Mouse (Mus musculus): ENCODE measurements around the gene Pfdn6.
"Not testable (repeated sequence)": the region's sequence is repeated elsewhere in the genome, so short reads cannot be mapped to it uniquely, and the experiment has no call there.

Pfdn6 gene

GRCm38 (mm10) chr17:33955555-33956214, 15.5 kb upstream of the Pfdn6 start, which contains the start of the genes Vps52 and Rps18:
Vps52 (plus strand) TSS chr17:33955812.
Rps18 (minus strand) TSS chr17:33956001.
- DNase-seq (ENCODE audit: low read depth, low spot score) = peak; percentile 99

DNA sequence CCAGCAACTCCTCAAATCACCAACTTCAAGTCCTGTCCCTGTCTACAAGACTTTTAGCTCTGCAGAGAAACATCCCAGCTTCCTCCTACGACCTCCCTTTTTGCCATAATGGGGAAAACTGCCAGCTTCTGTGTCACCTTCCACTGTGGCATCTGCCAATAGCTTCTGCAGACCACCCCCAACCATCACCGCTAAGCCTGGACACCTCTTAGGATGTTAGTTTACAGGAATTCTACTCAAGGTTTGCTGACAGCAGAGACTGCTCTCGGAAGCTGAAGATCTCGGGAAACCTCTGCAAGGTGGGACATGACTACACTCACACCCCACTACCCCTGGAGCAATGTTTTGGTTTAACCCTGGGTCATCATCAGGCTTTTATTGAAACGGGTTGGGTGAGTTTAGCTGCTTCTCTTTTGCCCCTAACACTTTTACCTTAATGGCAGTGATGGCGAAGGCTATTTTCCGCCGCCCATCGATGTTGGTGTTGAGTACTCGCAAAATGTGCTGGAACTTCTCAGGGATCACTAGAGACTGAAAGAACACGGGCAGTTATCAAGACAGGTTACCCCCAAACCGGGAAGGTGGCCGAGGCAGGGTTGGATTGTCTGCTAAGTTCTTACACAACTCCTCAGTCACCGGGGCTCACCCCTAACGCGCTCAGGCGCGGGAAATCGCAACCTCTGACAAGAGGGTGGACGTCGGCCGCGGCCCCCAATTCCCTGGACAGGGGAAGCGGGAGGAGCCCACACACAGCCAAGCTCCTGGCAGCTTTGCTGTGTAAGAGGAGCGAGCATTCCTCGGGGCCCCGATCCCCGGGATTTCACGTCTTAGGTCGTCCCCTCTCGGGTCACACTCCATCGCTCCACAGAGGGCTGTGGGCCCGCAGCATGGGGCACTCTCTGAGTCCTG, 14.8 kb upstream of the Pfdn6 start:
- DNase-seq (ENCODE audit: low read depth, low spot score) = no peak

DNA sequence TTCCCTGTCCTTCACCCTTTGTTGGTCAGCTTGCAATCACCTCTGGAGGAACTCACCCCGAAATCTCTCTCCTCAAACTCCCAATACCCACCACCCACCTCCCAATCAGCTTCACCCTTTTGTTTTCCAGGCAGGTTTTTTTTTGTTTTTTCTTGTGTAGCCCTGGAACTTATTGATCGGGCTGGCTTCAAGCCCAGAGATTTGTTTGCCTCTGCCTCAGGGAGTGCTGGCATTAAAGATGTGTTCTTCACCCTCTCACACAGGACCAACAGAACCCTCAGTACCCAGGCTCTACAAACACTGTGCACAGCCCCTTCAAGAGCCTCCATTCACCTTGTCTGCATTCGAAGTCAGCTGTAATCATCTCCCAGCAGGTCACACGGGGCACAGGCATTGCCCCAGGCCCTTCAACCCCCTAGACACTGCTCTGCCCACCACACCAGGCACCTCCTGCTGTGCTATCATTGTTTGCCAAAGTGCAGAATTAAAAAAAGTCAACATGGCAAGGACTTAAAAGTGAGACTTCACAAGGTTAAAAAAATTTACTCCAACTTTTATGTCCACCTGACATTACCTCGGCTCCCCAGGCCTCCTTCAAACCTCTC, 13.9 kb upstream of the Pfdn6 start:
- DNase-seq (ENCODE audit: low read depth, low spot score) = no peak

- no peak for DNase-seq (ENCODE audit: low read depth, low spot score)
Observed at GRCm38 (mm10) chr17:33953310-33953709, 13.2 kb upstream of the Pfdn6 start.

DNA sequence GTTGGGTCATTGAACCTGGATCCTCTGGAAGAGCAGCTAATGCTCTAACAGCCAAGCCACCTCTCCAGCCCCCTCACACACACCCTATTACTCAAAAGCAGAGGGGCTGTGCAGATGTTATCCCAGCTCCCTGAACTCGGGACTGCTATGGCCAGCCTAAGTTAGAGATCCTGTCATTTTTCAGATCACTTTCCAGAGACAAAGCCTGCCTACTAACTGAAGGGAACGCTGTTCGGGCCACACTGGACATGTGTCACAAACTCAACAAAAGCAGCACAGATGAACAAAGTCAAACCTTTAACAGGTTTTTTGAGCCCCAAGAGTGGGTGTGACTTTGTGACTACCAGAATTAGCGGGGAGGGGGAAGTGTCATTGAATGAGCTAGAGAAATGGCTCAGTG, 12.7 kb upstream of the Pfdn6 start:
- no peak for DNase-seq (ENCODE audit: low read depth, low spot score)

DNA sequence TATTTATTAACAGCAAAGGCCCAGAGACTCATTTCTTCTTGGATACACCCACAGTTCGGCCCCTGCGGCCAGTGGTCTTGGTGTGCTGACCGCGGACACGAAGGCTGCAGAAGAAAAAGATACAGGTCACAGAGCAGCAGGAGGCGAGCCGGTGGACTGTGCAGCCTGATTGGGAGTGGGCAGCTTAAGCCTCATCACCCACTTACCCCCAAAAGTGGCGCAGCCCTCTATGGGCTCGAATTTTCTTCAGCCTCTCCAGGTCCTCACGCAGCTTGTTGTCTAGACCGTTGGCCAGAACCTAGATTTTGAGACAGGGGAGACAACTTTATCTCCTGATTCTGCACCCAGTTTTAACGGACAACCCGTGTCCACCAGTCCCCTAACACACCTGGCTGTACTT, 11.9 kb upstream of the Pfdn6 start:
- not testable (repeated sequence) for DNase-seq (ENCODE audit: low read depth, low spot score)

DNA sequence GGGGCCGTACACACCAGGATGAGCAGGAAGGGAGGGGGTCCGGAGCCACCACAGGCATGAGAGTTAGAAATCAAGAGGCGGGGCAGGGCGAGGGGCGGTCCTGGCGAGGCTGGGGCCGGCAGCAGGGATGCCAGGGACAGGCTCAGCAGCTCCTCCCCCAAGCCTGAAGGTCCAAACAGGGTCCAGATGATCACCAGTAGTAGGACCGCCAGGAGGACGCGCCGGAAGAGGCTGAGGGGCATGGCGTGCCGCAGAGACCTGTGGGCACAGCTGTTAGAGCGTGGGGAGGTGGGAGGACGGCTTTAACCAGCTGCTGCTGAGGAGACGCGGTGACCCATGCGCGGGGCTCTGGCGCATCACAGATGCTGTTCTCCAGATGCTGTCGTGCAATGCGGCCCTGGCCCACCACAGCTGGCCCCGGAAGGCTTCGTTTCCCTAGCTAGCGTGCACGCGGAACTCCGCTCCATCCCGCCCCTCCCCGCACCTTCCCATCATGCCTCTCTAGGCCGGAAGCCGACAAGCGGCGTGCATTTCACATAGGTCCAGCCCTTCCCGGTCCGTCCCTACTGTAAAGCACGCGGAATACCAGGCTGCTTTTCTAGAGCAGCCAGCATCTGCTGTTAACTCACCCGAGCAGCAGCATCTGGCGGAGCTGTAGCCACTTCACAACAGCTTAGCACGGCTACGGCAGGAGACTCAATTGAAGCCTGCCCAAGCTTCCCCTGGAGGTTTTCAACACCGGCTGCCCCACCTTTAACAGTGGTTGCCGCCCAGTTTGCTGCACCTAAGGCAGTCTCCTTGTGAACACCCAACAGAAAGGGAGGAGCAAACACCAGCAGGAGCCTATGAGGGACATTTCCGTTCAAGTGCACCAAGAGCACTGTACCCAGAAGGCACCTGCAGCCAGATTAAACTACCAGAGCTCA, 11.1 kb upstream of the Pfdn6 start, which contains the start of gene B3galt4:
Gene B3galt4, minus strand, starts transcription at position 468 of the 926 bp plus-strand sequence.
- DNase-seq (ENCODE audit: low read depth, low spot score) = peak; percentile 89

- no peak for DNase-seq (ENCODE audit: low read depth, low spot score)
Observed at GRCm38 (mm10) chr17:33950131-33950625, 10.0 kb upstream of the Pfdn6 start.

DNA sequence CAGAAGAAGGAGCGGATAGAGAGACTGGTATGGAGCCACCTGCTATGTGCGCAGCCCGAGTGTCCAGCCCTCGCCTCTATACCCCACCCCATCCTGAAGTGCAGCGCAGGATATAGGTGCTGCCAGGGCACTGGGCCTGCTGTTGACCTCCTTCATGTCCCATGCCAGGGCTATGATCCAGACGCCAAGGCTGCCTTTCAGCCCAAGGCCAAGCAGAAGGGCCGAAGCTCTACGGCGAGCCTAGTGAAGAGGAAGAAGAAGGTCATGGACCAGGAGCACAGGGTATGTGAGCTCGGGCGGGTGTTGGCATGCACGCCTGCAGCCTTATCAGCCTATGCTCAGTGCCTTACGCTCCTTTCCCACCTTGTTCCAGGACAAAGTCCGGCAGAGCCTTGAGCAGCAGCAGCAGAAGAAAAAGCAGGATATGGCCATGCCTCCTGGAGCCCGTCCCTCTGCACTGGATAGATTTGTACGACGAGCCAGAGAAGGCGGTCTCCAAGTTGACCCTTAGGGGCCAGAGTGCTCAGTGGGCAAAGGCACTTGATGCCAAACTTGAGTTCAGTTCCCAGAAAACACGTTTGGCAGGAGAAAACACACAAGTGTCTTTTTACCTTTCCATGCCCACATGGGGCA, 8.9 kb upstream of the Pfdn6 start:
- no peak for DNase-seq (ENCODE audit: low read depth, low spot score)

DNA sequence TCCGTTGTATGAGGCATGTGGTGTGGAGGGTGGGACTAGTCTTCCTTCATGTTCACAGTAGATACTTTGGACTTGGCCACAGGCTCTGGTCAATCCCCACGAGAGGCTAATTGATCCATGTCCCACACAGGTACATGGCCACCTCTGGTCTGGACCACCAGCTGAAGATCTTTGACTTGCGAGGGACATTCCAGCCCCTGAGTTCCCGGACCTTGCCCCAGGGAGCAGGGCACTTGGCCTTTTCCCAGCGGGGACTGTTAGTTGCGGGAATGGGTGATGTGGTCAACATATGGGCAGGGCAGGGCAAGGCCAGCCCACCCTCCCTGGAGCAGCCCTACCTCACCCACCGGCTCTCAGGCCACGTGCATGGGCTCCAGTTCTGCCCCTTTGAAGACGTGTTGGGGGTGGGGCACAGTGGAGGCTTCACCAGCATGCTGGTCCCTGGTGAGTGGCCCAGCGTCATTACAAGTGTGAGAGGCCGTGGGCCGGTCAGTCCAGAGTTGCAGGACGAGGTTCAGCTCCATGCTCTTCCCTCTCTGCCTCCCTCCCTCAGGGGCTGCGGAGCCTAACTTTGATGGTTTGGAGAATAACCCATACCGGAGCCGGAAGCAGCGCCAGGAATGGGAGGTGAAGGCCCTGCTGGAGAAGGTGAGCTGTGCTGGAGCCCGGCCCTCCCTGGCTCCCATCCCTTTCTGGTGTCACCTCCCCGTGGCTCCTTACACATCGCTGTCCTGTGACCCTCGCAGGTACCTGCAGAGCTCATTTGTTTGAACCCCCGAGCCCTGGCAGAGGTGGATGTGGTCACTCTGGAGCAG, 8.2 kb upstream of the Pfdn6 start:
- DNase-seq (ENCODE audit: low read depth, low spot score) = no peak

DNA sequence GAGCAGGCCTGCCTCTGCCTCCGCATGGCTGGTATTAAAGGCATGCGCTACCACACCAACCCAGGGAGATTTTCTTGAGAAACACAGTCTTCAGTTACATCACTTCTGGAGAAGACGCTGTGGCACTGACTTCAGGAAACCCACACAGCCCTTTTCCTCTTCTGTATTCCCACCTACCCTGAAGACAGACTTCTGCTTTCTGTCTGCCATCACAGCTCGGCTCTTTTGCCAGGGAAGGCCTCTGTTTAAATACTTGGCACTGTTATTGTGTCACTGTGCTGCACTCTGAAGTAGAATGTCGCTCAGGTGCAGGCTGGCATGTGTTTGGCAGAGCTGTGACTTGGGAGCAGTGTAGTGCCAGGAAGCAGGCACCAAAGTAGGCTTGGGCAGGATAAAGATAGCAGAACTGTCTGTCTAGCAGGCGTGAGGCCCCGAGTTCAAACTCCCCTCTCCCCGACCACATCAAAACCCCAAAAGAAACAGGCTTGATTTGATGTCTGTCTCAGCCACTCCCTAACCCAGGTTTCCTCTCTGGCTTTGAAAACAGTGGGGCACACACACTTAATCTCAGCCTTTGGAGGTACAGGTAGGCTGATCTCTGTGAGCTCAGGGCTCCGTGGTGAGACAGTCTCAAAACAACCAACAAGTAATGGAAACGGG, 7.4 kb upstream of the Pfdn6 start:
- peak; percentile 38 for DNase-seq (ENCODE audit: low read depth, low spot score)

DNA sequence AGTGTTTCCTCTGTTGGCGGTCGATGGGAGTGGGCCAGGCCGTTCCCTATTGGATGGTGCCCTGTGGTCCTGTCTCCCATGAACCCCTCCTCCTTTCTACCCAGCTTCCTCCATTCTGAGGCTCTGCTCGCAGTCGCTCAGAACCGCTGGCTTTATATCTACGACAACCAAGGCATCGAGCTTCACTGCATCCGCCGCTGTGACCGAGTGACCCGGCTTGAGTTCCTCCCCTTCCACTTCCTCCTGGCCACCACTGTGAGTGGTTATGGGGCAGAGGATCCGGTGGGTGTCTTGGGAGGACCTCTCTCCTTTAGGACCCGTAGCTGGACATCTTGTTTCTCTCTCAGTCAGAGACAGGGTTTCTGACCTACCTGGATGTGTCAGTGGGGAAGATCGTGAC, 3.3 kb upstream of the Pfdn6 start:
- DNase-seq (ENCODE audit: low read depth, low spot score) = no peak

GRCm38 (mm10) chr17:33941381-33941780, 1.2 kb upstream of the Pfdn6 start:
- no peak for DNase-seq (ENCODE audit: low read depth, low spot score)

DNA sequence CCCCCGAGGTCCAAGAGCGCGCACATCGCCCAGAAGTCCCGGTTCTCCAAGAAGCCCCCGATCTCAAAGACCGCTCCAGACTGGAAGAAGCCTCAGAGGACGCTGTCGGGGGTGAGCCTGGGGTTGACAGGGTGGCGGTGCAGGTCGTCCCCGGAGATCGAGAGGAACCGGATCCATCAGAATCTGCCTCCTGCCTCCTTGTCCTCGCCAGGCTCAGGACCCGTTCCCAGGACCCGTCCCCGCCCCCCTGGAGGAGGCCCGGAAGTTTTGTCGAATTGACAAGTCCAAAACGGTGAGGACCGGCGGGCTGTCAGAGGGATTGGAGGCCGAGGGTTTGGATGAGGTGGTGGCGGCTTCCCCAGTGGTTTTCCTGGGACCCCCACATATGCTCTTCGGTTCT, 838 bp upstream of the Pfdn6 start:
- DNase-seq (ENCODE audit: low read depth, low spot score) = no peak

- DNase-seq (ENCODE audit: low read depth, low spot score) = no peak
Observed at GRCm38 (mm10) chr17:33938783-33939182, 1.4 kb downstream of the Pfdn6 start.

- DNase-seq (ENCODE audit: low read depth, low spot score) = no peak
Observed at GRCm38 (mm10) chr17:33936993-33937392, 3.1 kb downstream of the Pfdn6 start.

GRCm38 (mm10) chr17:33935422-33936055, 4.6 kb downstream of the Pfdn6 start:
- DNase-seq (ENCODE audit: low read depth, low spot score) = no peak

- no peak for DNase-seq (ENCODE audit: low read depth, low spot score)
Observed at GRCm38 (mm10) chr17:33932970-33933369, 7.2 kb downstream of the Pfdn6 start.

DNA sequence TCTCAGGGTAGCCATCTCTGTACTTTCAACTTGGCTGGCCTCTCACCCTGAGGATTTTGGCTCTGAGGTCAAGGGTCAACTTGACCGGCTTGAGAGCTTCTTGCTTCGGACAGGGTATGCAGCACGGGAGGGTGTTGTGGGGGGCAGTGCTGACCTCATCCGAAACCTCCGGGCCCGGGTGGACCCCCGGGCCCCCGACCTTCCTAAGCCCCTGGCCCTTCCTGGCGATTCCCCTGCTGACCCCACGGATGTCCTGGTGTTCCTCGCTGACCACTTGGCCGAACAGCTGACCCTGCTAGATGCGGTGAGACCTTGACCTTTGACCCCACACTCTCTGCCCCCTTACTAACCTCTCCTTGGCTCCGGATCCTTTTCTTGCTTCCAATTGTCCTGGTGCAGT, 7.7 kb downstream of the Pfdn6 start:
- DNase-seq (ENCODE audit: low read depth, low spot score) = no peak

Measured in telencephalon, adult 2 months (tissue).